Mouse (Mus musculus): Measurements from ENCODE around the gene Clstn1.
"Not testable (repeated sequence)": the region's sequence is repeated elsewhere in the genome, so short reads cannot be mapped to it uniquely, and the experiment has no call there.

Gene Clstn1

DNA sequence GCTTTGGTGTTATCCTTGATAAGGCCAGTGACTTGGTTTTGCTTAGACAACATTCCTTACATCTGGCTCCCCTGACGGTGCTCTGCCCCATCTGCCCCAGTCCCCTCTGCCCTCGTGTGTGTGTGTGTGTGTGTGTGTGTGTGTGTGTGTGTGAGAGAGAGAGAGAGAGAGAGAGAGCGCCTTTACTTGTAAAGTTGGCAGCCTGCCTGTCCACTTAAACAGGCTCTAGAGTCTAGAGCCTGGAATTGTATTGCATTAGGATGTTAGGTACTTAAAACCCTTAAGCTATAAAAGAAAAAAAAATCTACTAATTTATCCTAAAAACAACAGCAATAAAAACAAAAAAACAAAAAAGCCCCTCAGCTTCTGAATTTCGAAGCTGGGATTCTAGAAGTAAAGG is 15.2 kb downstream of the Clstn1 start:
- DNase-seq = no peak

- DNase-seq = no peak
Observed at GRCm38 (mm10) chr4:149602236-149602635, 16.0 kb downstream of the Clstn1 start.

GRCm38 (mm10) chr4:149603860-149604259 is 17.6 kb downstream of the Clstn1 start:
- no peak for DNase-seq

GRCm38 (mm10) chr4:149604518-149604917 is 18.2 kb downstream of the Clstn1 start:
- DNase-seq = peak; percentile 28

- DNase-seq = no peak
Observed at GRCm38 (mm10) chr4:149606056-149606455, 19.8 kb downstream of the Clstn1 start.

GRCm38 (mm10) chr4:149606766-149607358 is 20.6 kb downstream of the Clstn1 start:
- no peak for DNase-seq

DNA sequence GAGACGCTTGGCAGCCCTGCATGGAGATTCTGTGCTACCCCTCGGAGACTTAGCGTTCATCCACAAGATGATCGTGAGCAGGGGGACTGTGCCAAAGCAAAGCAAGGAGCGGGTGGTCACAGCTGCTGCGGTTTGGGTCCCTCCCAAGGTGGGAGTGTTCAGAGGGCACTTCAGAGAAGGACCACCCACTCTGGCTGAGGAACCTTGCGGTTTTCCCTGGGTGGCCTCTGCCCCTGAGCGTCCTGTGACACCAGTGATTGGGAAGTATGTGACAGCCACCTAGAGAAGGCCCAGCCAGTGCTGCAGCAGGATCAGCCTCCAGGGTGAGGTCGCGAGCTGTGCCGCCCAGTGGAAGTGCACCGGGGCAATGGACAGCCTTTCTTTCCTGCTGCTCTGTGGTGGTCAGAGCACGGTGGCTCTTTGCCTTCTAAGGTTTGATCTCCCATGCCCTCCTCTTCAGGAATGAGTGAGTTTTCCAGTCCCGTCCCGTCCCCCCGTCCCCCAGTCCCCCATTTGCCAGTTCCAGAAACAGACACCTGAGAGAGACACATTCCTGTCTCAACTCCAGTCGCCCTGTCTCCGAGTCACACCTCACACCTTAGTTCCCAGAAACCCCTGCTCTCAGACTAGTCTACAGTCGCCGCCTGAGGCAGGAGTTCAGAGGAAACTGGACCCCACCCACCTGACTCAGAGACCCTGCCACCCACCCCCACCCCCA is 21.5 kb downstream of the Clstn1 start:
- no peak for DNase-seq

DNA sequence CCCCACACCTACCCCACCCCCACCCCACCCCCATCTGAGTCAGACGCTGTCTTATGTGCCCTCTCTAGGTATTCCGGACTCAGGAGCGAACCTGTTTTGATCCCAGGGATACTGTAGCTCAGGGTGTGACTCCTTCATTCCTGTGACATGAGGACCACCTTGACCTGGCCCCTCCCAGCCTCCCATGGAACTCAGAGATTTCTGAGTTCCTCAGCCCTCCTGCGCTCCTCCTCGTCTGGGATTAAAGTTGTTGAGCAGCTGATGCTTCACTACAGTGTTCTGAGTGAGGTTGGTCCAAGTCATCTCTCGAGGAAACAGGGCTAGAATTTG is 22.0 kb downstream of the Clstn1 start:
- DNase-seq = no peak

DNA sequence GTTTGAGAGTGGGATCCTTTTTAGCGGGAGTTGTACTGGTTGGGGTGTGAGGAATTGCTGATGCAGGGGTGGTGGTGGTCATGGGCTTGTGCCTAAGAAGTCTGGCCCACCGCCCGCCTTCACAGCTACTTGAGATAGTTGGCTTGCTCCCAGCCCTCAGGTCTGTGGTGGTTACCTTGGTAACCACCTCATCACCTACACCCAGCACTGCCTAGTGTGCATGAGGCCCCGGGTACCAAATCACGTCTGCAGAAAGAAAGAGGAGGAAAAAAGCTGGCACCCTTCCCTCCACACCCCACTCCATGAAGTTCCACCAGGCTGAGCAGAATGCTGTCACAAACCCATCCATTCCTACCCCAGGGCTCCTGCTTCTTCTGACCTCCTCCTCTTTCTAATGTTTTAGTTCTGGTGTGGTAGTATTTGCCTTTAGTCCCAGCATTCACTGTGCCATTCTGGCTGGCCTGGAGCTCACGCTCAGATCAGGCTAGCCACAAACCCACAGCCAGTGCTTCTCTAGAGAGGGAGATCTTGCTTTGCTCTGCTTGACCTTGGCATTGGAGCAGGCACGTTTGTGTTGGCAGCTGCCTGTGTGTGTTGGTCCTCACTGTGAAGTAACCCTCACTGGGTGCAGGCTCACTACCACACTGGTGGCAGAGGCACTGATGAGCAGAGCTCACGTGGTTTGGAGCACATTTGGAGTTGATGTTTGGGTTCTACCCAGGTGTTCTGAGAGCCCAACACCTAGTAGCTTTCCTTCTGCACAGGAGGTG is 23.2 kb downstream of the Clstn1 start:
- no peak for DNase-seq

DNA sequence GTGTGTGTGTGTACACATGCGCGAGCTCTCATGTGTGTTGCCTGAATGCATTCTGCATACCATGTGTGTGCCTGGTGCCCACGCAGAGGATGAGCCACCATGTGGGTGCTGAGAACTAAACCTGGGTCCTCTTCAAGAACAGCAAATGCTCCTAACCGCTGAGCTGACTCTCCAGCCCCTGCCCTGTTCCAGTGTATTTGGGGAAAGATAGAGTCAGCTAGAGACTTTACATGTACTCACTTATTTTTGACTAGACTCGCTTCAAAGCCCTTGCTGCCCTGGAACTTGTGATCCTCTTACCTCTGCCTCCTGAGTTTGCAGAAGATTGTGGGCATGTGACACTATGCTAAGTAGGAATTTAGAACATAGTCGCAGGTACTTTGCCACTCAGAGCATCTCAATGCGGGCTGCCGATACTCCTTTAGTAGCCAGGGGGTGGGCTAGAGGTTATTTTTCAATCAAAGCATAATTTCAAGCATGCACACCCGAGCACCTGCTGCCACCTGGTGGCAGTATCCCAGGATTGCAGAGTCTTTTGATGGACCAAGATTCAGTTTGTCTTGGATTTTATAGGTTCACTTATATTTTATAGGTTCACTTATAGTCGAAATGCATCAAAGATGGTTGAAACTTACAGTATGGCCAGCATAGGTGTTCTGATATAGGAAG is 25.2 kb downstream of the Clstn1 start:
- peak; percentile 77 for DNase-seq

DNA sequence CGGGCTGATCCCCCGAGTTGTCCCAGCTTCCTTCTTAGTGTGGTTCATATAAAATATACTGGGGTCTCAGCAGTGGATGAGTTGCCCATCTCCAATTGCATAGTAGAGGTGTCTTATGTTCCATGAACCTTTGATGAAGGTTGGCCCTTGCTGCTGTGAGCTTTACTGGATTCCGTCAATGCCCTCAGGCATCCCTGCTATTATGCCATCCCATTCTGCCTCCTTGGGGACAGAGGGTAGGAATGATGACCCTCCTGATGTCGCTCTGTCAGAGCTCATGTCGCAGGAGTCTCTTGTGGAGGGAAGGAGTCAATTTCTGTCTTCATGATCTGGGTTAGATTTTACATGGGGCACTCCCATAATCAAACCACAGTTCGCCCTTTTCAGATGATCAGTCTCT is 27.2 kb downstream of the Clstn1 start:
- DNase-seq = not testable (repeated sequence)

- peak; percentile 37 for DNase-seq
Observed at GRCm38 (mm10) chr4:149614869-149615268, 28.6 kb downstream of the Clstn1 start.

GRCm38 (mm10) chr4:149616999-149617398 is 30.7 kb downstream of the Clstn1 start:
- DNase-seq = not testable (repeated sequence)

GRCm38 (mm10) chr4:149619988-149620387 is 33.7 kb downstream of the Clstn1 start:
- no peak for DNase-seq

DNA sequence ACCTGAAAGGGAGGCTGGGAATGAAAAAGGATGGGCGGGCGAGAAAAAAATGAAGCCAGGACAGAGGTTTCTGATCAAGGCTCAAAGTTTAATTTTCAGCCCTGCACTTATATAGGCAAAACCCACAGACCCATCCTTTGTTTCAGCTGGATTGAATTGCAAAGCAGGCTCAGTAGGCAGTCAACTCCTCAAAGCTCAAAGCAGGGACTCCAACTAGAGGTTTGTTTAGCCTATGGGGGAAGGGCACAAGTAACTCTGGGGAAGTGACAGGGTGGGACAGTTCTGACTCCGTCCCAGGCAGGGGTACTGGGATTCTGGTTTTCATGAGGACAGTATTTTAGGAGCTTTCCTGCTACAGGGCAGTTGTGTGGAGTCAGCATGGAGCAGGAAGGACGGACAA is 35.0 kb downstream of the Clstn1 start:
- DNase-seq = no peak

DNA sequence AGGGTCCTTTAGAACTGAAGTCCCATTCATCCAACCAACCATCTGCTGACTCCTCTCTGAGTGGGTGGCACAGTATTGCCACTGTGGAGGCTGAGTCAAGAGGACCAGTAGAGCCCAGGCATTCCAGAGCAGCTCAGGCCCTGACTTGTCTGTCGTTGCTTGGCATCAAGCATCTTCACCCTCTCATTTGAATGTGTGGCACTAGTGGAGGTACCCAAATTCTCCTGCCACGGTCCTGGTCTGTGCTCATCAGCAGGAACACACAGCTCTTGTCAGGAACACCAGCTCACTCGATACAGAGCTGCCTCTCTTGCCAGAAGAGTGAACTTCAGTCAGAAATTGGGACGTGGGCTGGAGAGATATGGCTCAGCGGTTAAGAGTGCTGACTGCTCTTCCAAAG is 37.4 kb downstream of the Clstn1 start:
- no peak for DNase-seq

DNA sequence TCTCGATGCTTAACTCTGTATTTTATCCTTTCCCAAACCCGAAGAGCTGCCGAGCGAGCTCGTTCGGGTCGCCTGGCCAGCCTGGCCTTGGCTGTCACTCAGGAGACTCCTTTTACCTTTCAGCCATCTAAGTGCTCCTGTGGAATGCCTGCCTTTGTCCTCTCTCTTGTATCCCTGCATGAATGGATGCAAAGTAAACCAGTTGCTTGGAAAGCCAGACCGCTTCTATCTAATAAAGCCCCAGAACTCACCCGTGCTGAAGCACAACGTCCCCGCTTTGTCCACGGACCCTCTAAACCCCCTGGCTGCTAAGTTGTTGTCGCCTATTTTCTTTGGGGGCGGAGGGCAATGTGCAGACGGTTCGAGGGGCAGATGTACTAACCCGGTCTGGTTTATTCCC is 40.5 kb downstream of the Clstn1 start:
- DNase-seq = no peak

DNA sequence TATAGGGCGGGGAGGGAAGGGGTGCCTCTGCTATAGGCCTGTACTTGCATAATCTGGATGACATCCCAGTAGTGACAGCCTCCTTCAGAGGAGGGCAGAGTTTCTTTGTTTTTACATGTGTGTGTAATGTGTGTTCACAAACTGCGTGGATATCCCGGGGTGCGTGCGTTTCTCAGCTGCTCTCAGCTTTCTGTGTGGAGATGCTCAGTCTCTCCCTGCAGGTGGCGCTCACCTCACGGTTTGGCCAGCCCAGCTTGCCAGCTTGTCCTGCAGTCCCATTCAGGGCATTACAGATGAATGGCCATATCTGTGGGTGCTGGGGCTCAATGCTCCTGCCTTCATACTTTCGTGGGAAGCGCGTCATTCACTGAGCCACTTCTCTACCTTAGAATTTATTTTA is 42.1 kb downstream of the Clstn1 start:
- peak; percentile 77 for DNase-seq

DNA sequence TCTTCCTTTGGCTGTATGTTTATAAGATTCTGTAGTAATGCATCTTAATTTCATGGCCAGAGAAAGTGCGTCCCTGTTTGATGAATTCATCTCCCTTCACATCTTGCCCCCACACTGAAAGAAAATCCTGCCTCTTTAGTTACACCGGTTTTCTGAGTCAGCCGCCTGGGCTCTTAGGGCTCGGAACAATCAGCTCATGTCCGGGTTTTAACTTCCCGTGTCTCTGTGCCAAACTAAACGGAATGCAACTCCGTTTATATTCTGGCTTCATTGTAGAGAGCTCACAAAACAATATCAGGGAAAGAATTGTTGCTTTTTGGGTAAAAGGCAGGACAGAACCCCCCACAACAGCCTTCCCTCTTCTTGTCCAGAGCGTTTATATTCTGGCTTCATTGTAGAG is 42.5 kb downstream of the Clstn1 start:
- no peak for DNase-seq

DNA sequence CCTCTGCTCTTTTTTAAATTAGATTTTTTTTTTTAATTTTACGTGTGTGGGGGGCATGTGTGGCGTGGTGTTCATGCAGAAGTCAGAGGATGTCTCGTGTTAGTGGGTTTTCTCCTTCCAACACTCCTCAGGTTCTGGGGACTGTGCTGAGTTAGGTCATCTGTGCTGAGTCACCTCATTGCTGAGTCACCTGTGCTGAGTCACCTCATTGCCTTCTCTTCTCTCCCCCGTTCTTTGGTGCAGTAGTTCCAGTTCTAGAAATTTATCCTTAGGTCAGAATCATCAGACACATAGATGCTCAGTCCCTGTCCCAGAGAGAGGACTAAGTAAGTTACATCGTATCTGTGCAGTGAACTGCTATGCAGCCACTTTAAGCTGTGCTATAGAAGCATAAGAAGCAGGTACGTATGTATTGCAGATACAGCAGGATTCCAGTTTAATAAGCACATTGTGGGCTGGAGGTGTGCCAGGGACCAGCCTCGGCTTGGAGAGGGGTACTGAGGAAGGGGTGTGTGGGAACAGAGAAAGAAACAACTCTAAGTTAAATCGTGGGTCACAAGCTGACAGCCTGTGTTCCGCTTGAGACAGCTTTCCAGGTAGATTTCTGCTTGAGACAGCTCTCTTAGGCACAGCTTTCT is 46.5 kb downstream of the Clstn1 start:
- no peak for DNase-seq

DNA sequence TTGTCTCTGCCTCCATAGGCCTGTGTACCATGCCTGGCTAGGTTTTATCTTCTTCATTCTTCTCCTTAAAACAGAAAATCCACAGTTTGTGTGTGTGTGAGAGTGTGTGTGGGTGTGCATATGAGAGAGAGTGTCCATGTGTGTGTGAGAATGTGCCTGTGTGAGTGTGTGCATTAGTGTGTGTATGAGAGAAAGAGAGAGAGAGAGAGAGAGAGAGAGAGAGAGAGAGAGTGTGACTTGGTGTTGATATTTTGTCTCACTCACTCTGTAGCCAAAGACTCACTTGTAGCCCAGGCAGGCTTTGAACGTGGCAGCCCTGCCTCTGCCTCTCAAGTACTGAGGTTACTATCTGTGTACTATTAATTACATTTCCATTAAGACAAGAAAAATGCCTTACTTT is 47.9 kb downstream of the Clstn1 start:
- no peak for DNase-seq

- no peak for DNase-seq
Observed at GRCm38 (mm10) chr4:149634966-149635365, 48.7 kb downstream of the Clstn1 start.

DNA sequence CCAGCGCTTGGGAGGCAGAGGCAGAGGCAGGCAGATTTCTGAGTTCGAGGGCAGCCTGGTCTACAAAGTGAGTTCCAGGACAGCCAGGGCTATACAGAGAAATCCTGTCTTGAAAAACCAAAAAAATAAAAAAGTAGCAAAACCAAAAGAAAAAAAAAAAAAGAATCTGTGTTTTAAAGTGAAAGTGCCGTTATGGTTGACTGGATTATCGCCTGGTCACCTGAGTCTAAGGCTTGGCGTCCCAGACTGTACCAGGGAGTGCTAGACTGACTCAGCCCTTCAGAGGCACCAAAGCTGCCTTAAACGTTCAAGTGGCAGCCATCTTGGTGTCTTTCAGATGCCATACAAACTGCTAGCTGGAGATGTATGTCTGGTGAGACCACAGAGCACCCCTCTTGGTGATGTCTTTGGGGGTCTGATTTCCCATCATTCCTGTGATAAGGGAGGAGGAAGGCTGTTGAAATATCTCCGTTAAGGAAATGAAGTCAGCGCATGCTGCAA is 49.7 kb downstream of the Clstn1 start:
- no peak for DNase-seq
